Mouse (Mus musculus): Measurements from ENCODE around the gene Tfap4. TPM values are rescaled to one million over a fixed set of nuclear protein-coding genes. Genes with fewer than 3 reads are reported as not detected.

Tfap4 gene
- polyA plus RNA-seq, 1 experiment = 8.3 TPM

DNA sequence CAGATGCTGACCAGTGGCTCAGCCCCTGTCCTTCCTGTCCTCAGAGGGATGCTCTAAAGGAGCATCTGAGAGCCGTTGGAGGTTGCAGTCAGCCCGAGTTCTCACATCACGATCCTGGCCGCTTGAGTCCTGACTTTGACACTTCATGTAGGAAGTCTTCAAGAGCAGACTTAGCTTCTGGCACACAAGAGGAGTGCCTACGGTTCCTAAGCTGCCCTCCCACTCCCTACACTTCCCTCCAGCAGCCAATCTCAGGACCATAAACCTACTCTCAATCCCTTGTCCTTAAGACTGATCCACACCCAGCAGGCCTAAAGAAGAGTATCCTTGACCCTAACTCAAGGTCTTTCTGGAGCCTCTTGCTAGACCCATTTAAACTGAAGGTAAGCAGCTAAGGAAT, 63.8 kb downstream of the Tfap4 start:
- H3K4me1 ChIP-seq (ENCODE audit: control insufficient read depth, insufficient read depth, insufficient read length, low read length) = peaks cover 20% of the 10 kb centered on the region
- H3K27me3 ChIP-seq (ENCODE audit: control insufficient read depth, insufficient read depth, low read length) = no peaks in the 10 kb centered on the region
- no peak for TF ChIP-seq POLR2A (IDR thresholded peaks at IDR 0.05; ENCODE audit: low read depth, low read length)
- no peak for TF ChIP-seq CTCF (IDR thresholded peaks at IDR 0.05; ENCODE audit: extremely low read depth, insufficient read length, insufficient replicate concordance, low read depth, low read length)
- H3K36me3 ChIP-seq (ENCODE audit: control insufficient read depth, insufficient read depth, low read length) = no peaks in the 10 kb centered on the region
- no peak overlapping the region for H3K27ac ChIP-seq (ENCODE audit: insufficient read depth, low read depth, low read length)
- WGBS = 88% methylated on average over 5 of the region's 5 CpGs
- no peak overlapping the region for H3K4me3 ChIP-seq (ENCODE audit: low read depth, low read length)

Other genes with a start within 250 kb of the Tfap4 start
- gene Adcy9, start 139.4 kb downstream of the Tfap4 start, polyA plus RNA-seq (2012; rRNA removed) = 6.5 and 10.4 TPM in 2 replicates
- 0.18 and 0.25 TPM in 2 replicates for gene Srl, start 18.0 kb downstream of the Tfap4 start, polyA plus RNA-seq (2012; rRNA removed)
- 8.6 and 10.1 TPM in 2 replicates for gene Glis2, start 34.9 kb upstream of the Tfap4 start, polyA plus RNA-seq (2012; rRNA removed)
- 6.0 and 8.7 TPM in 2 replicates for gene Pam16, start 65.1 kb upstream of the Tfap4 start, polyA plus RNA-seq (2012; rRNA removed)
- 6.5 and 7.8 TPM in 2 replicates for gene Vasn, start 80.1 kb upstream of the Tfap4 start, polyA plus RNA-seq (2012; rRNA removed)
- 10.2 and 13.7 TPM in 2 replicates for gene Dnaja3, start 80.1 kb upstream of the Tfap4 start, polyA plus RNA-seq (2012; rRNA removed)
- 45.6 and 86.6 TPM in 2 replicates for gene Coro7, start 119.9 kb upstream of the Tfap4 start, polyA plus RNA-seq (2012; rRNA removed)
- 2.2 and 5.6 TPM in 2 replicates for gene Nmral1, start 159.5 kb upstream of the Tfap4 start, polyA plus RNA-seq (2012; rRNA removed)
- 11.8 and 21.2 TPM in 2 replicates for gene Hmox2, start 166.5 kb upstream of the Tfap4 start, polyA plus RNA-seq (2012; rRNA removed)
- gene Cdip1, start 230.4 kb upstream of the Tfap4 start, polyA plus RNA-seq (2012; rRNA removed) = 51.7 and 87.4 TPM in 2 replicates